Mouse (Mus musculus) spleen, adult 2 months (tissue): ENCODE data around the gene 1700129C05Rik. TPM values are rescaled to one million over a fixed set of nuclear protein-coding genes. Genes with fewer than 3 reads are reported as not detected.

Source experiments
- DNase-seq, 2 experiments: peaks; one replicate each; pipeline versions ENCODE4 v3.0.0 to v3.0.0-alpha.2; 2012 to 2021; ENCODE audit warnings: low spot score in 2 of 2, low read depth in 1 of 2
- H3K27ac ChIP-seq: fragments of 200-500 bp; 2 replicates; pipeline ENCODE4 v1.5.1; 2012; ENCODE audit warnings: low read length, inconsistent platforms; ENCODE audit not compliant: insufficient read depth
- H3K27me3 ChIP-seq: fragments of 200-500 bp; 2 replicates; pipeline ENCODE4 v1.6.1; 2012; ENCODE audit warnings: mild to moderate bottlenecking, moderate library complexity, low read length, inconsistent platforms; ENCODE audit not compliant: control insufficient read depth, insufficient read depth
- H3K36me3 ChIP-seq: fragments of 200-500 bp; 2 replicates; pipeline ENCODE4 v1.6.1; 2012; ENCODE audit warnings: mild to moderate bottlenecking, low read length, inconsistent platforms; ENCODE audit not compliant: control insufficient read depth, insufficient read depth
- H3K4me1 ChIP-seq: fragments of 200-500 bp; 2 replicates; pipeline ENCODE4 v1.6.1; 2011; ENCODE audit warnings: inconsistent platforms; ENCODE audit not compliant: control insufficient read depth, insufficient read depth, insufficient read length
- H3K4me3 ChIP-seq: fragments of 200-500 bp; 2 replicates; pipeline ENCODE4 v1.5.1; 2011; ENCODE audit warnings: mild to moderate bottlenecking, inconsistent platforms; ENCODE audit not compliant: insufficient read depth, insufficient read length; ENCODE audit errors: extremely low read depth
- CTCF ChIP-seq: fragments of 200-500 bp; IDR thresholded peaks from 2 replicates; pipeline ENCODE4 v1.5.1; 2011; ENCODE audit warnings: mild to moderate bottlenecking, inconsistent platforms; ENCODE audit not compliant: insufficient read depth, insufficient read length, insufficient replicate concordance; ENCODE audit errors: extremely low read depth
- POLR2A ChIP-seq: fragments of 200-500 bp; IDR thresholded peaks from 2 replicates; pipeline ENCODE4 v1.6.1; 2011; ENCODE audit warnings: low read depth, low read length, inconsistent platforms
- WGBS: fragments of 180-500 bp; shearing (Covaris S2); methylation state at CpG from one replicate; pipeline ENCODE4 v1.1.7; 2018; 5-methylcytosine and 5-hydroxymethylcytosine counted together
- polyA plus RNA-seq: library from polyadenylated mRNA; depleted of rRNA; stranded (reverse); fragments of >200 nt; gene quantifications from 2 replicates; pipeline ENCODE4 v1.2.3, GENCODE M21; 2012; rRNA removed

The 1700129C05Rik gene
- not detected in 2 replicates for polyA plus RNA-seq

GRCm38 (mm10) chr14:59142793-59143192 lies at the start of gene 1700129C05Rik:
TSS of gene 1700129C05Rik (minus strand) at chr14:59142893.
- Histone ChIP-seq H3K4me3 (no peak within 1 kb of the TSS), H3K36me3 (no peaks in the 10 kb centered on the region), H3K27me3 (no peaks in the 10 kb centered on the region), H3K4me1 (no peaks in the 10 kb centered on the region), H3K27ac (no peak within 1 kb of the TSS)
- TF ChIP-seq CTCF, result no peak
- no peak for TF ChIP-seq POLR2A
- no peak for DNase-seq
- WGBS, result 97% methylated on average over 4 of the region's 4 CpGs

- Histone ChIP-seq H3K27me3 (no peaks in the 10 kb centered on the region), H3K36me3 (no peaks in the 10 kb centered on the region), H3K4me3 (no peak overlapping the region), H3K4me1 (no peaks in the 10 kb centered on the region), H3K27ac (no peak overlapping the region)
- 93% methylated on average over 2 of the region's 2 CpGs for WGBS
- TF ChIP-seq CTCF (no peak), POLR2A (no peak)
- DNase-seq, result no peak
Measured at GRCm38 (mm10) chr14:59186121-59186520, 43.4 kb upstream of the 1700129C05Rik start.

DNA sequence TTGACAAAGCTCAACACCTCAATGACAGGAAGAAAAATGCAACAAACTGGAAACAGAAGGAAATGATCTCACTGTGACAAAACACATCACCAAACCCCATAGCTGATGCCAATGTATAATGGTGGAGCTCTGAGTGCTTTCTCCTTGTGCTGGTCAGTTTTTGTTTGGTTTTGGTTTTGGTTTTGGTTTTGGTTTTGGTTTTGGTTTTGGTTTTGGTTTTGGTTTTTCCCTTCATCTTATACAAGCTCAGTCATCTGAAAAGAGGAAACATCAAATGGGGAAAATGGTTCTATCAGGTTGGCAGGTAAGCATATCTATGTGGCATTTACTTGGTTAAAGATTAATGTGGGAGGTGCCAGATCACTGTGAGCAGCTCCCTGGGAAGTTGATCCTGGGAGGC lies 42.8 kb upstream of the 1700129C05Rik start:
- Histone ChIP-seq H3K27ac (no peak overlapping the region), H3K36me3 (no peaks in the 10 kb centered on the region), H3K27me3 (no peaks in the 10 kb centered on the region), H3K4me3 (no peak overlapping the region), H3K4me1 (no peaks in the 10 kb centered on the region)
- no peak for TF ChIP-seq POLR2A
- no peak for TF ChIP-seq CTCF
- DNase-seq, result no peak

DNA sequence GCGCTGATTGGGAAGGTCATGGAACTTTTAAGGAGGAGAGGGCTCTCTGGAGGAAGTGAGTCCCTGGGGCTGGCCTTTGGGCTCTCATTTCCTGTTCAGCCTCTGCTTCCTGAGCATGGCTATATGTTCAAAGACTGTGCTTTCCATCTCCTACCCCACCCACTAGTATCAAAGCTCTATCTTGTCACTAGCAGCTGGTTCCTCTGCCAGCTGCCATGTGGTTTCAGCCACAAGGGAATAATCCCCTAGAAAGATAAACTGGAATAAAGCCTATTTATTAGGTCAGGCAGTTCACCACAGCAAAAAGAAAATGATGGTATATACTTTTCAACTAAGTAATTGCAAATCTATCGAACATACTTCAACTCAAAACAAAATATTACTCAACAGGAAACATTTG lies 40.0 kb upstream of the 1700129C05Rik start:
- WGBS, result 66% methylated on average over 2 of the region's 2 CpGs
- H3K36me3 ChIP-seq, result no peaks in the 10 kb centered on the region

GRCm38 (mm10) chr14:59178649-59179048 lies 36.0 kb upstream of the 1700129C05Rik start, which contains the start of gene Gm5142:
TSS of gene Gm5142 (minus strand) at chr14:59178749.
- Histone ChIP-seq H3K4me1 (no peaks in the 10 kb centered on the region), H3K27me3 (no peaks in the 10 kb centered on the region), H3K4me3 (no peak within 1 kb of the TSS), H3K27ac (no peak within 1 kb of the TSS), H3K36me3 (no peaks in the 10 kb centered on the region)
- WGBS, result 93% methylated on average over 3 of the region's 3 CpGs
- TF ChIP-seq CTCF (no peak), POLR2A (no peak)
- DNase-seq, result no peak

More for the DNA sequence above, 40.0 kb upstream of the 1700129C05Rik start:
- TF ChIP-seq CTCF (no peak), POLR2A (no peak)
- no peak for DNase-seq
- no peak overlapping the region for H3K27ac ChIP-seq
- H3K4me3 ChIP-seq, result no peak overlapping the region
- H3K27me3 ChIP-seq, result no peaks in the 10 kb centered on the region
- no peaks in the 10 kb centered on the region for H3K4me1 ChIP-seq

DNA sequence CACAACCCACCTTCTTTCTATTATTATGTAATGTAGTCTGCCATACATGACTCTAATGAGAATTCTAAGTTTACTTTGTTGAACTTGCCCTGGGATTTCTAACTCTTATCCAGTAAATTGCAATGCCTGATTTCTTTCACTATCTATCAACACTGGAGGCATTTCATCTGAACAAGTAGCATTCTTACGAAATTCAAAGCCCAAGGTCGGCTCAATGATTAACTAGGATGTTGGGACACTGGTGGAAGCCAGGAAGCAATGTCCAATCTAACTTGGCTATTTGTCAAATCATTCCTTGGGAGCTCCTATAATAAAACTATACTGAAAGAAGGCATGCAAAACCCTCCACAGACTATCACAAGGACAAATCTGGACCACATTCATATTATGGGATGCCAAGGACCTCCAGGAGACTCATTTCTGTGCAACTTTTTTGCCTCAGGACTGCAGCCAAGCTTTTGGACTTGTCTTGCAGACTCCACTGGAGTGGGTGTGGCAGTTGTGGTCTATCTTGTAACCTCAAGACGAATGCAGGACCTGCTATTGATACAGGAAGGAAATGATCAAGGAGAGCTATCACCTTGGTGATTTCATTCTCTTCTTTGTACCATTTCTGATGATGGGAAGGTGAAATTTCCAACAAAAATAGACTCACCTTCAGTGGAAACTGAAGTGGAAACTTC lies 14.5 kb upstream of the 1700129C05Rik start:
- Histone ChIP-seq H3K4me3 (no peak overlapping the region; the same call in 1 of the 2 replicates), H3K27me3 (no peaks in the 10 kb centered on the region), H3K4me1 (no peaks in the 10 kb centered on the region), H3K27ac (no peak overlapping the region), H3K36me3 (no peaks in the 10 kb centered on the region)
- WGBS, result 58% methylated on average over 3 of the region's 3 CpGs
- DNase-seq, result no peak
- TF ChIP-seq POLR2A (no peak), CTCF (no peak)

GRCm38 (mm10) chr14:59155589-59155988 lies 12.9 kb upstream of the 1700129C05Rik start:
- Histone ChIP-seq H3K4me1 (no peaks in the 10 kb centered on the region), H3K4me3 (no peak overlapping the region), H3K27me3 (no peaks in the 10 kb centered on the region), H3K36me3 (no peaks in the 10 kb centered on the region), H3K27ac (no peak overlapping the region)
- no peak for TF ChIP-seq CTCF
- no peak for DNase-seq
- WGBS, result 77% methylated on average over 2 of the region's 2 CpGs
